In genomic region chr2:124705806-124706205, GRCm38 (mm10) we compare ENCODE assay signal across 21 mouse cellular contexts.
DNase-seq lines count a peak whose midpoint lies in the region; ATAC-seq lines count a peak whose summit lies in the region.
"Had no signal": no experiment of that assay in that cellular context is flagged by ENCODE, and none has a peak within 500 bp of the region (broad histone marks: within the 10 kb centered on the region; RNA-seq: fewer than 3 reads in every experiment).

No protein-coding gene starts in this region.

- H3K27ac ChIP-seq in heart, embryonic 13.5 days (replicated peaks), result peak overlapping the region; percentile 65
- H3K27ac ChIP-seq in embryonic facial prominence, embryonic 11.5 days (replicated peaks; ENCODE audit: low read depth, low read length), result no peak overlapping the region
- peak overlapping the region; percentile 61; the same call in 1 of the 2 replicates for H3K27ac ChIP-seq in limb, embryonic 13.5 days
- no peak overlapping the region for H3K27ac ChIP-seq in liver, embryonic 12.5 days
- H3K27ac ChIP-seq: hindbrain, embryonic 10.5 days; hindbrain, postnatal 0 days; layer of hippocampus, adult 2 months; liver, embryonic 13.5 days; lung, embryonic 15.5 days; stomach, embryonic 15.5 days had no signal

- H3K9ac ChIP-seq in heart, embryonic 13.5 days, result no peak overlapping the region
- H3K9ac ChIP-seq in embryonic facial prominence, embryonic 11.5 days (replicated peaks; ENCODE audit: low read length), result no peak overlapping the region
- H3K9ac ChIP-seq in limb, embryonic 13.5 days, result no peak overlapping the region
- H3K9ac ChIP-seq in liver, embryonic 12.5 days, result no peak overlapping the region
- H3K9ac ChIP-seq: liver, embryonic 13.5 days; lung, embryonic 15.5 days; stomach, embryonic 15.5 days had no signal

- no peaks in the 10 kb centered on the region for H3K27me3 ChIP-seq in heart, embryonic 13.5 days (replicated peaks)
- no peaks in the 10 kb centered on the region for H3K27me3 ChIP-seq in embryonic facial prominence, embryonic 11.5 days (ENCODE audit: control insufficient read depth, insufficient read depth, low read length)
- H3K27me3 ChIP-seq in limb, embryonic 13.5 days, result no peaks in the 10 kb centered on the region
- no peaks in the 10 kb centered on the region for H3K27me3 ChIP-seq in liver, embryonic 12.5 days (replicated peaks)
- H3K27me3 ChIP-seq: liver, embryonic 13.5 days; lung, embryonic 15.5 days; stomach, embryonic 15.5 days had no signal

- H3K4me1 ChIP-seq in heart, embryonic 13.5 days, result peaks cover 26% of the 10 kb centered on the region
- H3K4me1 ChIP-seq in embryonic facial prominence, embryonic 11.5 days (ENCODE audit: control insufficient read depth, insufficient read depth, low read length), result no peaks in the 10 kb centered on the region
- H3K4me1 ChIP-seq in limb, embryonic 13.5 days, result peaks cover 26% of the 10 kb centered on the region
- H3K4me1 ChIP-seq in liver, embryonic 12.5 days, result no peaks in the 10 kb centered on the region
- H3K4me1 ChIP-seq: liver, embryonic 13.5 days; stomach, embryonic 15.5 days had no signal

- H3K36me3 ChIP-seq in heart, embryonic 13.5 days, result no peaks in the 10 kb centered on the region
- H3K36me3 ChIP-seq in embryonic facial prominence, embryonic 11.5 days (replicated peaks; ENCODE audit: control insufficient read depth, insufficient read depth, low read depth, low read length), result no peaks in the 10 kb centered on the region
- no peaks in the 10 kb centered on the region for H3K36me3 ChIP-seq in limb, embryonic 13.5 days
- H3K36me3 ChIP-seq in liver, embryonic 12.5 days, result no peaks in the 10 kb centered on the region
- H3K36me3 ChIP-seq: hindbrain, embryonic 10.5 days; liver, embryonic 13.5 days; lung, embryonic 15.5 days; stomach, embryonic 15.5 days had no signal

- no peaks in the 10 kb centered on the region for H3K9me3 ChIP-seq in heart, embryonic 13.5 days
- H3K9me3 ChIP-seq in embryonic facial prominence, embryonic 11.5 days (replicated peaks; ENCODE audit: control insufficient read depth, low read length), result no peaks in the 10 kb centered on the region
- no peaks in the 10 kb centered on the region for H3K9me3 ChIP-seq in limb, embryonic 13.5 days
- H3K9me3 ChIP-seq in liver, embryonic 12.5 days (replicated peaks), result no peaks in the 10 kb centered on the region
- H3K9me3 ChIP-seq: hindbrain, embryonic 10.5 days; lung, embryonic 15.5 days; stomach, embryonic 15.5 days had no signal

- H3K4me2 ChIP-seq in heart, embryonic 13.5 days, result no peak overlapping the region
- no peak overlapping the region for H3K4me2 ChIP-seq in embryonic facial prominence, embryonic 11.5 days (ENCODE audit: low read depth, low read length)
- no peak overlapping the region for H3K4me2 ChIP-seq in limb, embryonic 13.5 days (replicated peaks)
- H3K4me2 ChIP-seq in liver, embryonic 12.5 days, result no peak overlapping the region
- H3K4me2 ChIP-seq: liver, embryonic 13.5 days; lung, embryonic 15.5 days; stomach, embryonic 15.5 days had no signal

- DNase-seq in heart, postnatal 36 days, result no peak
- peak; percentile 19 for DNase-seq in embryo, embryonic 11 days
- peak; percentile 57 for DNase-seq in embryonic facial prominence, embryonic 11.5 days (ENCODE audit: low spot score)
- DNase-seq in adrenal gland, postnatal 14 days, result no peak
- DNase-seq: adrenal gland, adult 2 months; cerebellum, adult 8-10 months; gastrocnemius, postnatal 36 days; kidney, postnatal 10 days; layer of hippocampus, postnatal 36 days; liver, embryonic 13.5 days; lung, postnatal 4 days had no signal

- no peak for ATAC-seq in heart, embryonic 13.5 days (ENCODE audit: extremely low read depth, insufficient number of reproducible peaks, low FRiP score, low TSS enrichment)
- peak; percentile 76 for ATAC-seq in embryonic facial prominence, embryonic 11.5 days (replicated peaks; ENCODE audit: insufficient number of reproducible peaks, low FRiP score, low TSS enrichment, low read depth)
- ATAC-seq in limb, embryonic 13.5 days (ENCODE audit: low FRiP score, low read depth), result peak; percentile 64; the same call in 1 of the 2 replicates
- ATAC-seq in liver, embryonic 12.5 days, result no peak
- ATAC-seq: forebrain, embryonic 14.5 days; hindbrain, postnatal 0 days; intestine, postnatal 0 days had no signal

- 48% methylated on average over 4 of the region's 4 CpGs for WGBS in heart, embryonic 13.5 days
- 22% methylated on average over 4 of the region's 4 CpGs for WGBS in embryonic facial prominence, embryonic 11.5 days
- 12% methylated on average over 4 of the region's 4 CpGs for WGBS in limb, embryonic 13.5 days
- WGBS in liver, embryonic 12.5 days (ENCODE audit: insufficient replicate concordance), result 46% methylated on average over 4 of the region's 4 CpGs

- intact Hi-C loops in heart, postnatal 36 days (cut with DNase I), result loop anchor here (2.0 to 5.0 kb wide), 3 partner anchors 19 to 604 kb away; no protein-coding TSS in a partner anchor

- no peak overlapping the region for H3K4me3 ChIP-seq in heart, embryonic 13.5 days
- H3K4me3 ChIP-seq in embryonic facial prominence, embryonic 11.5 days (ENCODE audit: low read depth, low read length), result no peak overlapping the region
- H3K4me3 ChIP-seq in limb, embryonic 13.5 days, result no peak overlapping the region
- no peak overlapping the region for H3K4me3 ChIP-seq in liver, embryonic 12.5 days
- H3K4me3 ChIP-seq: hindbrain, embryonic 10.5 days; layer of hippocampus, adult 2 months; liver, embryonic 13.5 days; lung, embryonic 15.5 days; stomach, embryonic 15.5 days had no signal

Comparison
In these comparisons a context has a peak if more than half of its experiments do, and no peak if none do; other contexts are left out.
1. ATAC-seq: peak in embryonic facial prominence, embryonic 11.5 days (single experiment) and limb, embryonic 13.5 days (single experiment); none in heart, embryonic 13.5 days (single experiment) and liver, embryonic 12.5 days (single experiment).
2. H3K27ac ChIP-seq: peak in heart, embryonic 13.5 days (single experiment) and limb, embryonic 13.5 days (single experiment); none in embryonic facial prominence, embryonic 11.5 days (single experiment) and liver, embryonic 12.5 days (single experiment).
3. DNase-seq: peak in embryo, embryonic 11 days (single experiment) and embryonic facial prominence, embryonic 11.5 days (single experiment); none in heart, postnatal 36 days (0 of 2) and adrenal gland, postnatal 14 days (single experiment).